Mouse (Mus musculus): Measurements from ENCODE around the gene Large2. TPM values are rescaled to one million over a fixed set of nuclear protein-coding genes. Genes with fewer than 3 reads are reported as not detected.
A peak's percentile ranks its signal among the peaks of the same experiment; 100 is the strongest.

The Large2 gene
- polyA plus RNA-seq, 1 experiment from 2014 or later = 1.5 TPM

- H3K36me3 ChIP-seq (replicated peaks) = peaks cover 32% of the 10 kb centered on the region
- peak overlapping the region; percentile 62 for H3K9ac ChIP-seq
- peak overlapping the region; percentile 61 for H3K4me3 ChIP-seq
- peak overlapping the region; percentile 65 for H3K4me2 ChIP-seq
- no peaks in the 10 kb centered on the region for H3K27me3 ChIP-seq (replicated peaks)
- no peak for ATAC-seq (replicated peaks)
- 23% methylated on average over 3 of the region's 3 CpGs for WGBS
- peaks cover 55% of the 10 kb centered on the region for H3K4me1 ChIP-seq
- H3K9me3 ChIP-seq = no peaks in the 10 kb centered on the region
- peak overlapping the region; percentile 90; the same call in 1 of the 2 replicates for H3K27ac ChIP-seq
These were observed 13.4 kb upstream of the Large2 start for GRCm38 (mm10) chr2:92388081-92388517.

GRCm38 (mm10) chr2:92387646-92388045 lies 13.0 kb upstream of the Large2 start:
- Histone ChIP-seq H3K4me2 (peak overlapping the region; percentile 65), H3K4me3 (peak overlapping the region; percentile 61), H3K27me3 (replicated peaks) (no peaks in the 10 kb centered on the region), H3K4me1 (peaks cover 51% of the 10 kb centered on the region), H3K9me3 (no peaks in the 10 kb centered on the region), H3K9ac (no peak overlapping the region; the same call in 1 of the 2 replicates), H3K36me3 (replicated peaks) (peaks cover 37% of the 10 kb centered on the region), H3K27ac (peak overlapping the region; percentile 90; the same call in 1 of the 2 replicates)
- WGBS = 70% methylated on average over 4 of the region's 4 CpGs
- ATAC-seq (replicated peaks) = no peak

GRCm38 (mm10) chr2:92386821-92387570 lies 12.3 kb upstream of the Large2 start:
- no peak for ATAC-seq (replicated peaks)
- H3K9ac ChIP-seq = no peak overlapping the region
- H3K27me3 ChIP-seq (replicated peaks) = no peaks in the 10 kb centered on the region
- WGBS = 94% methylated on average over 30 of the region's 30 CpGs
- peaks cover 44% of the 10 kb centered on the region for H3K4me1 ChIP-seq
- H3K4me2 ChIP-seq = peak overlapping the region; percentile 65; the same call in 1 of the 2 replicates
- H3K36me3 ChIP-seq (replicated peaks) = peaks cover 43% of the 10 kb centered on the region
- H3K9me3 ChIP-seq = no peaks in the 10 kb centered on the region
- no peak overlapping the region; the same call in 1 of the 2 replicates for H3K4me3 ChIP-seq
- H3K27ac ChIP-seq = no peak overlapping the region

GRCm38 (mm10) chr2:92385113-92386051 lies 10.7 kb upstream of the Large2 start:
- no peak overlapping the region for H3K4me3 ChIP-seq
- no peak for ATAC-seq (replicated peaks)
- no peaks in the 10 kb centered on the region for H3K27me3 ChIP-seq (replicated peaks)
- peaks cover 29% of the 10 kb centered on the region for H3K4me1 ChIP-seq
- peaks cover 54% of the 10 kb centered on the region for H3K36me3 ChIP-seq (replicated peaks)
- no peak overlapping the region for H3K27ac ChIP-seq
- WGBS = 84% methylated on average over 22 of the region's 22 CpGs
- H3K9me3 ChIP-seq = no peaks in the 10 kb centered on the region
- H3K4me2 ChIP-seq = no peak overlapping the region
- H3K9ac ChIP-seq = no peak overlapping the region

GRCm38 (mm10) chr2:92384101-92384500 lies 9.4 kb upstream of the Large2 start:
- Histone ChIP-seq H3K4me1 (peaks cover 19% of the 10 kb centered on the region), H3K9ac (no peak overlapping the region), H3K4me2 (no peak overlapping the region), H3K27me3 (replicated peaks) (no peaks in the 10 kb centered on the region), H3K36me3 (replicated peaks) (peaks cover 57% of the 10 kb centered on the region), H3K4me3 (no peak overlapping the region), H3K9me3 (no peaks in the 10 kb centered on the region), H3K27ac (no peak overlapping the region)
- ATAC-seq (replicated peaks) = no peak
- WGBS = 81% methylated on average over 4 of the region's 4 CpGs

- Histone ChIP-seq H3K4me2 (no peak overlapping the region), H3K27ac (no peak overlapping the region), H3K36me3 (replicated peaks) (peaks cover 63% of the 10 kb centered on the region), H3K9ac (no peak overlapping the region), H3K4me3 (no peak overlapping the region), H3K4me1 (peaks cover 9% of the 10 kb centered on the region), H3K9me3 (no peaks in the 10 kb centered on the region), H3K27me3 (replicated peaks) (no peaks in the 10 kb centered on the region)
- 82% methylated on average over 4 of the region's 4 CpGs for WGBS
- no peak for ATAC-seq (replicated peaks)
These were observed 8.1 kb upstream of the Large2 start for GRCm38 (mm10) chr2:92382759-92383158.

GRCm38 (mm10) chr2:92381901-92382588 lies 7.4 kb upstream of the Large2 start, which contains the start of gene 1700029I15Rik:
TSS of gene 1700029I15Rik (plus strand) at chr2:92382538.
- ATAC-seq (replicated peaks) = no peak
- peaks cover 2% of the 10 kb centered on the region; the same call in 1 of the 2 replicates for H3K4me1 ChIP-seq
- peaks cover 62% of the 10 kb centered on the region for H3K36me3 ChIP-seq (replicated peaks)
- no peak within 1 kb of the TSS for H3K4me3 ChIP-seq
- 83% methylated on average over 5 of the region's 5 CpGs for WGBS
- no peak within 1 kb of the TSS for H3K9ac ChIP-seq
- H3K9me3 ChIP-seq = no peaks in the 10 kb centered on the region
- H3K27ac ChIP-seq = no peak within 1 kb of the TSS
- no peak within 1 kb of the TSS for H3K4me2 ChIP-seq
- H3K27me3 ChIP-seq (replicated peaks) = no peaks in the 10 kb centered on the region

- no peak overlapping the region for H3K4me3 ChIP-seq
- 88% methylated on average over 5 of the region's 5 CpGs for WGBS
- H3K9me3 ChIP-seq = no peaks in the 10 kb centered on the region
- H3K9ac ChIP-seq = no peak overlapping the region
- H3K27me3 ChIP-seq (replicated peaks) = no peaks in the 10 kb centered on the region
- H3K4me2 ChIP-seq = no peak overlapping the region
- ATAC-seq (replicated peaks) = no peak
- H3K4me1 ChIP-seq = peaks cover 4% of the 10 kb centered on the region
- peaks cover 54% of the 10 kb centered on the region for H3K36me3 ChIP-seq (replicated peaks)
- no peak overlapping the region for H3K27ac ChIP-seq
These were observed 6.5 kb upstream of the Large2 start for GRCm38 (mm10) chr2:92381161-92381560.

GRCm38 (mm10) chr2:92380495-92381050 lies 5.9 kb upstream of the Large2 start:
- H3K27me3 ChIP-seq (replicated peaks) = no peaks in the 10 kb centered on the region
- H3K9me3 ChIP-seq = no peaks in the 10 kb centered on the region
- WGBS = 76% methylated on average over 6 of the region's 6 CpGs
- H3K4me1 ChIP-seq = peaks cover 10% of the 10 kb centered on the region
- no peak overlapping the region for H3K9ac ChIP-seq
- no peak for ATAC-seq (replicated peaks)
- H3K4me2 ChIP-seq = no peak overlapping the region
- H3K36me3 ChIP-seq (replicated peaks) = peaks cover 48% of the 10 kb centered on the region
- H3K4me3 ChIP-seq = no peak overlapping the region
- no peak overlapping the region for H3K27ac ChIP-seq

GRCm38 (mm10) chr2:92379783-92380494 lies 5.3 kb upstream of the Large2 start:
- H3K4me3 ChIP-seq = no peak overlapping the region
- H3K4me1 ChIP-seq = peaks cover 11% of the 10 kb centered on the region
- no peak overlapping the region for H3K4me2 ChIP-seq
- no peak for ATAC-seq (replicated peaks)
- no peak overlapping the region for H3K9ac ChIP-seq
- 82% methylated on average over 17 of the region's 17 CpGs for WGBS
- H3K9me3 ChIP-seq = no peaks in the 10 kb centered on the region
- H3K27ac ChIP-seq = no peak overlapping the region
- H3K36me3 ChIP-seq (replicated peaks) = peaks cover 42% of the 10 kb centered on the region
- no peaks in the 10 kb centered on the region for H3K27me3 ChIP-seq (replicated peaks)

- WGBS = 94% methylated on average over 7 of the region's 7 CpGs
- no peak overlapping the region for H3K27ac ChIP-seq
- peaks cover 22% of the 10 kb centered on the region; the same call in 1 of the 2 replicates for H3K36me3 ChIP-seq (replicated peaks)
- H3K9me3 ChIP-seq = no peaks in the 10 kb centered on the region
- H3K9ac ChIP-seq = no peak overlapping the region
- H3K27me3 ChIP-seq (replicated peaks) = no peaks in the 10 kb centered on the region
- no peak for ATAC-seq (replicated peaks)
- no peak overlapping the region for H3K4me2 ChIP-seq
- H3K4me1 ChIP-seq = peaks cover 31% of the 10 kb centered on the region
- H3K4me3 ChIP-seq = no peak overlapping the region
These were observed 2.7 kb upstream of the Large2 start for GRCm38 (mm10) chr2:92377320-92377719.

All from midbrain, embryonic 15.5 days (tissue).